Mouse (Mus musculus) urinary bladder, adult 2 months (tissue): ENCODE measurements around the gene Syn1. TPM values are rescaled to one million over a fixed set of nuclear protein-coding genes. Genes with fewer than 3 reads are reported as not detected.
A peak's percentile ranks its signal among the peaks of the same experiment; 100 is the strongest.

Experiments used
- DNase-seq: peaks from one replicate; pipeline ENCODE4 v3.0.0; 2022; ENCODE audit warnings: low spot score
- polyA plus RNA-seq: library from polyadenylated mRNA; depleted of rRNA; stranded (reverse); fragments of >200 nt; gene quantifications from 2 replicates; pipeline ENCODE4 v1.2.3, GENCODE M21; 2012; rRNA removed

Gene Syn1
- 0.23 and 0.34 TPM in 2 replicates for polyA plus RNA-seq

DNA sequence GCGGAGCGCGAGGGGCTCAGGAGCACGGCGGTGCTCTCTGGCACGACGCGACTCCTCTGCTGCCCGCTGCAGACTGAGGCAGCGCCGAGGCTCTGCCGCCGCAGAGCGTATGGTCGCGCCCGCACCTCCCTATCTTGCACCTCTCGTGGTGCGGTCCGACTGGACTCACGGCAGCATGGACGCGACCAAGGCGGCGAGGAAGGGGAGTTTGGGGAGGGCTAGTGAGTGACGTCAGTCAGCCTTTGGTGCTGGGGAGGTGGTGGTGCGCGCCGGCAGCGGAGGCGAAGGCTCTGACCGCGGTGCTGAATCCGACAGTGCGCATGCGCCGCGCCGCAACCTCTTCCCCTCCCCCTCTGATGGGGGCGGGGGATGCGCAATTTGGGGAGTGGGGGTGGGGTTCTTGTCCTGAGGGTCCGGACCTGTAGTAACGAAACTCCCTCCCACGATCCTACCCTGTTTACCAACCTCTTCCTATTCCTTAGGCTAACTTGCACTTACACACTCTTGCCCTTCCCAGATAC lies at the start of gene Syn1:
TSS of gene Syn1 (minus strand) at position 161 of the 521 bp plus-strand sequence.
- peak; percentile 41 for DNase-seq

GRCm38 (mm10) chrX:20961477-20962378 lies 40.9 kb upstream of the Syn1 start, which contains the start of gene Uxt:
Gene Uxt (minus strand): TSS chrX:20962017.
- peak; percentile 58 for DNase-seq

DNA sequence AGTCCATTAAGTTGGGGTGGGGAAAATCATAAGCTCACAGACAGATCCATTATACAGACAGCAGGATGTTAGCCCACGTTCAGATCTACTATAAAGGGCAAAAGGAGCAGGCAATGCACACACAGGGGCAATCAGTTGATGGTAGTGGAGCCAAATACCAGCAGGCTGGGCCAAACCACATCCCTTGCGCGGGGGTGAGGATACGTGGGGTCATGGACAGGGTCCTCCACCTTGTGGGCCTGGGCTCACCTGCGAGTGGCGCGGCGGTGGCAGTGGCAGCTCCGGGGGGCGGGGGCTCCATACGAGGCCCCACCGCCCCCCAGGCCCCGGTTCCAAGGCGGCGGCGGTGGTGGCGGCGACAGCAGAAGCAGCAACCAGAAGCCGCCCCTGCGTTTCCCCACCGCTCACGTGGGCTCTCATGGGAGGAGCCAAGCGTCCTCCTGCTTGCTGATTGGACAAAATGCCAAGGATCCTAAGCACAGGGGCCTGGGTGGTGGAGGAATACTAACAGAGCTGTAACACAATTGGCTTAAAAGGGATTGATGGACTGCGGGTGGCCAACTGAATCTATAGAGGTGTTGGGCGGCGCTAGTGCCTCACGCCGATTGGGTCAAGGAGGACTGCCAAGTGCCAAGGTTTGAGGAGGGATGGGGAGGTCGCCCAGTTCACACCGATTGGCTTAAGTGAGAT lies 29.5 kb upstream of the Syn1 start, which contains the start of gene Elk1:
TSS of gene Elk1 (minus strand) at position 418 of the 690 bp plus-strand sequence.
- DNase-seq, result peak; percentile 42

DNA sequence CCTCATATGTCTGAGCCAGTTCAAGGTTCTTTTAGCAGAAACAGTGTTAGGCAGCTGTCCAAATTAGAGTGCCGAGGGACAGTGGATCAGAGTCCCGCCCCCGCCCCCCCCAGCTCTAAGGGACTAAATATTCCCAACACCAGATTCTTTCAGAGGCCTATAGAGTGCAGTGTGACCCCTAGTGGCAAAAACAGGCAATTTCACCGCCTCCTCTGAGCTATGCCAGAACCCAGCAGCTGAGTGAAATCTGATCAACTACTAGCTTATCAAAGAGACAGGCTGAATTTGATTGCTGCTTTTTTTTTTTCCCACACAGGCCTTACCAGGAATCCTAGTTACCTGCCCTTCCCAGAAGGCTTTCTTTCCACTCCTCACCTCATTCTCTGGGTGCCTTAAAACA lies 25.3 kb upstream of the Syn1 start:
- DNase-seq, result no peak

- DNase-seq, result no peak
Observed at GRCm38 (mm10) chrX:20931963-20932362, 11.2 kb upstream of the Syn1 start.

DNA sequence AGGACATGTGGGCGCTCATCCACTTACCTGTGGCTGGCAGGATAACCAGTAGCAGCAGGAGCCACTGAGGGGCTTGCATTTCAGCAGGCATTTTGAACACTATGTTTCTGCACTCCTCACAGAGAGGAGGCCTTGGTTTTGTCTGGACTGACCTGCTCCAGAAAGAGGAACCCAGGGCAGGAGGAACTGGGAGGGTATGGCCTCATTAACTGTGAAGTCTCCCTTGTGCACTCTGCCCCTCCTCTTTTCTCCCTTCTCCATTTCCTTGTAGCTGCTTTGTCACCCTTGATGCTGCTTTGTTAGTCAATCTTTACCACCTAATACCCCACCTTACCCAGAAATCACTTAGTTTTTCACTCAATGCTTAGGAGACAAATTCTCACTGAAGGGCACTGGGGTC lies 10.6 kb upstream of the Syn1 start, which contains the start of gene Cfp:
TSS of gene Cfp (minus strand) at position 192 of the 400 bp plus-strand sequence.
- DNase-seq, result no peak

DNA sequence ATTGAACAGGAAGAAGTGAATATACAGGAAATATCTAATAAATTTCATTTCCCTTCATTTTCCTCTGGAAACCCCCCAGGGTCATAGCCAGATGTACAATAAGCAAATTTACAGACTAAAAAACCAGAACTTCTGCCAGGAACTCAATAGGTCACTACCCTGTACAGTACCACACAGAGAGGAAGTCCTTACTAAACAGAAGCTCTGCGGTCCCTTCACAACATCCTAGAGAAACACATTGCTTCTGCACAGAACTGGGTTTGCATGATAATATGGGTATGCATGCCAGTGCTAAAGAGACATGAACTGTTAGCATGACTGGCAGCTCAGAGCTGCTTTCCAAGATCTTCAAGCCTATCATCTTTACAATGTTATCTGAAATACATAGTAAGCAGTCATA lies 9.1 kb upstream of the Syn1 start:
- no peak for DNase-seq

- no peak for DNase-seq
Observed at GRCm38 (mm10) chrX:20924976-20925375, 4.2 kb upstream of the Syn1 start.

DNA sequence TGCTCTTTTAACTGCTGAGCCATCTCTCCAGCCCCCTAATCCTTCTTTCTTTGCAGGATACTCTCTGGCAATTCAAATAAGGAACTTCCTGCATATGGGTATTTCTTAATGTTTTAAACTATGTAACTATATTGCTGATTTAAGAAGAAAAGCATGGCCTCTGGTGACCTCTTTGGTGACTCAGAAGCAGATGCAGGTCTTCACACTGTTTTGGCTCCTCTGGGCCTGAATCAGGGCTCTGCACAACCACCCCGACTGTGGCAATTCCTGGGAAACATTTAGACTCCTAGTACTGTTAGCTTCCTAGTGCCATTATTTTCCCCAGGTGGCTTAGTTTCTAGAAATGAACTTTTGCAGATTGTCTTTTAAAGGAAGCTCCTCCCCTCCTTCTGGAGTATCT lies 2.7 kb upstream of the Syn1 start:
- no peak for DNase-seq

DNA sequence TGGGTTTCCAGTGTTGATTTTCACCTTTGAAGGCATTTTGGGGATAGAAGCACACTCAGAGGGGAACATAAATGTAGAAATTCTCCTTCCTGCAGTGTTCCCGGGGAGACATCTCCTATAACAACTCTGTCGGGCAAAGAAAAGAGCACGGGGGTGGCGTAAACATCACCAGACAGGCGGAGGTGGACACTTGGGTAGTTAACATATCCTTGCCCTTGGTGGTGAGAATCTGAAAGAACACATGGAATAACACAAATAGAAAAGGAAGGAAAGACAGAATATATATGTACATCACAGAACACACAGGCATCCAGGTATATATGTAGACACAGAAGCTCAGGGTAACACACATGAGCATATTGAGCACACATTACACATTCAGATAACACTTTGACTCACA lies 562 bp upstream of the Syn1 start:
- no peak for DNase-seq

GRCm38 (mm10) chrX:20920249-20920843 lies 458 bp downstream of the Syn1 start:
- DNase-seq, result no peak

GRCm38 (mm10) chrX:20915075-20915474 lies 5.7 kb downstream of the Syn1 start:
- no peak for DNase-seq

DNA sequence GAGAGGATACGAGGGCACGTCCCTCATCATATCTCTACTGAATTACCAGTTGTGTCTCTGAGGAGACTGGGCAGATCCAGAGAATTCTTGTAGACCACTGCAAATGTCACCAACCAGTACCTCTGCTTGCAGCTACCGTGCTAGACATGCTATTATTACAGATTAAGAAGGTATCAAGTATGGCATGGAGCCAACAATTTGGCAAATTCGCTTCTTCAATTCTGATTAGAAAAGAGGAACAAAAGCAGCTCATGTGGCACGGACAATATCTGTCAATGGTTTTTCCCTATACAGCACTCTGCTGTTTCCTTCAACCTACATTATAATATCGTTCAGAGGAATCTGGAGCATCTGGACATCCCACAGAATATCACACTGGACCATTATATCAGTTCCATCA lies 7.1 kb downstream of the Syn1 start:
- no peak for DNase-seq

GRCm38 (mm10) chrX:20910074-20910473 lies 10.7 kb downstream of the Syn1 start:
- no peak for DNase-seq

GRCm38 (mm10) chrX:20875241-20875640 lies 45.6 kb downstream of the Syn1 start:
- no peak for DNase-seq

DNA sequence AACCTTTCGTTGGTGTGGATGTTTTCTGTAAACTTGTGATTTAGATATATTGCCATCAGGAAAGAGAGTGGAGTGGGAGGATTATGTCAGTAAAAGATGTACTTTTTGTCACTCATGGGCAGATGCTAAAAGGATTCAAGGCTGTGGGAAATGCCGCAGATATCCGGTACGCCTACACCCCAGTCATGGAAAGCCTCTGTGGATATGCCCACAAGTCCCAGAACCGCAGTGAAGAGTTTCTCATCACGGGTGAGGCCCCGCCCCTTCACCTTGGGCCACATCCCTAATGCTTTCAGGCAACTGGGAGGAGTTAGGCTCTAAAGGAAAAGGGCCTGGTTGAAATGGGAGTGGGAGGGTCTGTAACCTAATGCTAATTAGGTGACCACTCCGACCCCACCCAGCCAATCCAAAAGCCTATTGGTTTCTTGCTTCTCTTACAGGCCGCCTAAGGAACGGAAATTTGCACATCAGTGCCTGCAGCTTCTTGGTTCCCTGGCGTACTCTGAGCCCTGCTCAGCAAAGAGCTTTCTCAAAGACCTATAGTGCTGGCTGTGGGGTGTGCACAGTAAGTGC lies 47.8 kb downstream of the Syn1 start:
- no peak for DNase-seq

- DNase-seq, result no peak
Observed at GRCm38 (mm10) chrX:20869962-20870513, 50.8 kb downstream of the Syn1 start, which contains the start of gene Timp1. Gene Timp1 (plus strand): TSS chrX:20870166.

DNA sequence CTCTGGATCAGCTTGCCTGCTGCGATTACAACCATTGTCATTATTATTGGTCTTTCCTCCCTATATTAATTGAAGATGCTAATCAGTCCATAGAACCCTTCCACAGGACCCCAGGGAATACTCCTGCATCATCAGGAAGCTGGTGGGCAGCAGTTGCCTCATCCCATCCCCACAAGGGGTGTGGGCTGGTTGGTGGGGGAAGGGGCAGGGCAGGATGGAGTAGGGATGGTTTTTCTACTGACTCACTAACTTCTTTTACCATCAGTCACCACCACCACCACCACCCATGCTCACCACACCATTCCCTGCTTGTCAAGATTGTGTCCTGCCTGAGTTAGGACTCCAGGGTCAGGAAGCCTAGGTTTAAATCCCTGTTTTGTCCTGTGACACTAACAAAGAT lies 51.6 kb downstream of the Syn1 start:
- no peak for DNase-seq

DNA sequence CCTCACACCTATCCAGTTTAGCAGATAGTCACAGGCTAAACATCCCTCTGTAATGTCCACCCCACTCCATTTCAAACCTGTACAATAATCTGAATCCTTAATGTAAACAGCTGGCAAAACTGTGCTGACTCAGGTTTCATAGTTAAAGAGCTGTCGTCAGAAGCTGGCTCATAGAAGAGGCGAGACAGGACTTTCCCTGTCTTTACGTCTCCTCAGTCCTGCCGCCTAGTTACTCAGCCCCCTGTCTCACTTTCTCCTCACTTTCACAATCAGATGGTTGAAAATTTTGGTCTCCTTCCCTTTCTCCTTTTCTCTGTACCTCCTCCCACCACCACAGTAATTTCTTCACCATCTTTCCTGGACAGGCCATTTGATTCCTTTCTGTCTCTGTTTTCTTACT lies 52.7 kb downstream of the Syn1 start:
- no peak for DNase-seq

DNA sequence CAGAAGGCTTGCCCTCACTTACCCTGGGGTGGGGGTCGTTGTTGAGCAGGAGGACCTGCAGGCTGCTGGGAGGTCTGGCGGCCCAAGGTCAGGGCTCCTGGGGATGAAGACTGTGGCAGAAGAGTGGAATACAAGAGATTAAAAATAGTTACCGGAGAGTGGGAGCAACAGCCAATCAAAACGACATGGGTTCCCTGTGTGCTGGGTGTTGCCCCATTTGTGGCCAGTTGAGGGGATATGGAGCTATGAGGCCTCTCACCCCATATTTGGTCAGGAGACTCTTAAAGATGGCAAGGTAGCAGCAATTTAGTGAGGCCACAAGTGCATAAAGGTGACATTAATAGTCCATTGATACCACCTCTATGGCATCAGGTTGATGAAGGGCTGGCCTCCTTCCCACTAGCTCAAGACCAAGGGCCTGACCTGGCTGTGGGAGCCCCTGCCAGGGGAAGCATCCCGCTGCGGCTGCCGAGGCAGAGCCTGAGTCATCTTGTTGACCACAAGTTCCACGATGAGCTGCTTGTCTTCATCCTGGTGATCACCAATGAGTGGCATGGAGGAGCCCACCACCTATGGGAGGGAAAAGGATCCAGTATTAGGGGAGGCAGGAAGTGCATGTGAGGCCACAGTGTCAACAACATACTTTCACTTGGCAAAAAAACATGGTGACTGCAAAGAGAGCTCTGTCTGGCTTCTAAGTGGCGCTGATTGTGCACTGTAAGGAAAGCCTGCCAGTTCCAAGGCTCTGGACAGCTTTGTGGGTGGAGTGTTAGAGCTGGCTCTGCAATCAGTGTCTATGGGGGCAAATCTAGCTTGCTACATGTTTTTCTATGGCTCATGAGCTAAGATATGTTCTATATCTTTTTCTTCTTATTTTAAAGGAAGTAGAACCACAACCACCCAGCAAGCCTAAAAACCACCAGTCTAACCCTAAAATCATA lies 57.4 kb downstream of the Syn1 start:
- DNase-seq, result no peak
